Mouse (Mus musculus): ENCODE data around the gene Nanog.
A peak's percentile ranks its signal among the peaks of the same experiment; 100 is the strongest.
"Not testable (repeated sequence)": the region's sequence is repeated elsewhere in the genome, so short reads cannot be mapped to it uniquely, and the experiment has no call there.

Nanog gene

DNA sequence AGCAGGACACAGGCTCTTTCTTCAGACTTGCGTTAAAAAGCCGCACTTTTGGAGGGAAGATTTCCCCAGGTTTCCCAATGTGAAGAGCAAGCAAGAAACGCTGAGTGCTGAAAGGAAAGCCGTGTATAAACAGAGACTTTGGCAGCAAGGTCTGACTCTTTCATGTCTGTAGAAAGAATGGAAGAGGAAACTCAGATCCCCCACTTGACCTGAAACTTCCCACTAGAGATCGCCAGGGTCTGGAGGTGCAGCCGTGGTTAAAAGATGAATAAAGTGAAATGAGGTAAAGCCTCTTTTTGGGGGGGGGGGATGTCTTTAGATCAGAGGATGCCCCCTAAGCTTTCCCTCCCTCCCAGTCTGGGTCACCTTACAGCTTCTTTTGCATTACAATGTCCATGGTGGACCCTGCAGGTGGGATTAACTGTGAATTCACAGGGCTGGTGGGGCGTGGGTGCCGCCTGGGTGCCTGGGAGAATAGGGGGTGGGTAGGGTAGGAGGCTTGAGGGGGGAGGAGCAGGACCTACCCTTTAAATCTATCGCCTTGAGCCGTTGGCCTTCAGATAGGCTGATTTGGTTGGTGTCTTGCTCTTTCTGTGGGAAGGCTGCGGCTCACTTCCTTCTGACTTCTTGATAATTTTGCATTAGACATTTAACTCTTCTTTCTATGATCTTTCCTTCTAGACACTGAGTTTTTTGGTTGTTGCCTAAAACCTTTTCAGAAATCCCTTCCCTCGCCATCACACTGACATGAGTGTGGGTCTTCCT lies at the start of gene Nanog:
Nanog (plus strand) TSS at position 454 of the 765 bp plus-strand sequence.
- no peak for DNase-seq (ENCODE audit: low spot score in 2 of 2)

DNA sequence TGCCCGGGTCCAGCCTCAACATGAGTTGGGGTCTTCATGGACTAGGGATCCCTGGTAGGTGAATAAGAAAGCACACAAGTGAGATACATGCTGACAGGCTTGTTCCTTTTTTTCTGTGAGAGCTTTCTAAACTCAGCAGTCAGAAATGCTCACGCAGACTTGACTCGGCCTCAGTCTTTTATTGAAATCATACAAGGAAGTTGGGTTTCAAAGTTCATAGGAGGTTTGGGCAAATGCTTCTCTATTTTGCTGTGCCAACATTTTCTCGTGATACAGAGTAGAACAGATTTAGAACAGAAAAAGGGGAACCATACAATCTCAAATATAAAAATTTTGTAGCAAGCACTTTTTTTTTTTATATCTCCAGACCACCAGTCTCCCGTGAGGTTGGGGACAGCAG lies 49.7 kb upstream of the Nanog start:
- no peak for DNase-seq (ENCODE audit: low spot score in 2 of 2)

DNA sequence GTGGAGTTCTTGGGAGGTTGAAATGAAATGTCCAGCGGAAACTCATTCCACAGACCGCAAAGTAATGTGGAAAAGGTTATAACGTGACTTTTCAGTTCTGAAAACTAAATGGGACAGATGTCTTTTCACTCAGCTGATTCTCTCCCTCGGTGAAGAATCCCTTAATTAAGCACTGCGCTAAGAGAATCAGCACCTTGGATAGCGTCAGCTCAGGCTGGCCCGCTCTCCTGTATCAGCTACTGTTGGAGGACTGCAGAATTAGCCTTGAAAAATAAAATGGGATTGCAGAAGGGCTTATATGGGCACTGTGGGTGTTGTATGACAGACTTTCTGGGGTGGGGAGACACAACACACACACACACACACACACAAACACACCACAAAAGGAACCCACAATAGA lies 47.7 kb upstream of the Nanog start:
- DNase-seq (ENCODE audit: low spot score in 2 of 2) = no peak

DNA sequence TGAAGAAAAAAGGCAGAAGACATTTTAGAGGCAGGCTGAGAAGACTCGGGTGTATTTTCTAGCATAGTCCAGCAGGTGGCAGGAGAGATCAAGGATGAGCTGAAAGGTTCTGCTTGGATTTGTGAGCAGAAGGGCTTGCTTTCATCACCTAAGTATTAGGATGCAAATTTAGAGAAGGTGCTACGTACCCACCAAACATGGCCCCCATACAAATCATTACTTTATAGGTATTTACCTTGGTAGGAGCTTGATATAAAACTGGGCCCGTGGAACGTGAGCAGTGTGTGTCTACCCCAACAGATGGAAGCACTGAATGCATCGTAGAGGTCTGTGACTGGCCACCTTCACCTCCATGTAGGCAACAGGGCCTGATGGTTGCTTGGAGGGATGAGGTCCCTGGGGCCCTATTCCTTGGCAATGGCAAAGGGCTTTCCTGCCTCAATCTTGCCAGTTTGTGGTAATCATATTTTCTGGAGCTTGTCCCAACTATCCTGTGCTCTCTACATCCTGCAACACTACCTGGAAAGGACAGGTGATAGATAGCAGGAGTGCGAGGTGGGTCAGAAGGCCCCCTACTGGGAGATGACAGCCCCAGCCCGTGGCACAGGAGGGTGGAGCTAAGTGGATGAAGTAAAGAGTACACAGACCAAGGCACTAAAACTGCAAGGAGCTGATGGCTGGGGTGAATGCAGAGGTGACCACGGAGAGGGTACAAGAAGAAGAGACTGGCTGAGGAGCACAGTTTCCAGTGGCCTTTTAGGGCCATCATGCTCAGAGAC lies 46.5 kb upstream of the Nanog start:
- DNase-seq (ENCODE audit: low spot score in 2 of 2) = peak in 1 of 2 experiments; percentile 15

DNA sequence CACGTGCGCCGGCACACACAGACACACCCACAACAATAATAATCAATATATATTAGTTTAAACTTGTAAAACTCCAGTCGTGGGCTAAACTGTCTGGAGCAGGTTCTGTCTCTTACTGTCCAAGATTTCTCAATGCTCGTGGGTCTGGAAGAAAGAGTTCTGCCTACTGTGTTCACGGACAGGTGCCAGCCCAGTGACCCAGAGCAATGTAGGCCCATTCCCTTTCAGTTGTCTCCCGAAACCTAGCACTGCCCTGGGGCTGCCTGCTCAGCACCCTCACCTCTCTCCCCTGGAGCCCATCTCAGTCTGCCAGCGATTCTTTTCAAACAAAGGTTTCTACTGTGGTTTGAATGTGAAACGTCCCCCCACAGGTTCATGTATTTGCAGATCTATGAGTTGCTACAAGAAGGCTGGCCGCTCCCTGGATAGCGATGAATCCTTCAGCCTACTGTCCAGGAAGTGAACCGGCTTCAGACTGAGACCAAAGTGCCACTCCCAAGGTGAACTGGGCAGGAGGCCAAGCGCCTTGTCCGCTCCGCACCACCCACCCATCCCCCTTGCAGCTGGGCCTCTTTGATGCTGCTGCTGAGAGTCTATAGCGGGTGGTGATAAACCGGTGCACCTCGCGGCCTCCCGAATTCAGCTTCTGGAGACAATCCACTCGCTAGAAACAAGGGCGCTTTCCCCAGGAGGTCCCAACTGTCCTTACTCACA lies 44.6 kb upstream of the Nanog start:
- peak in 1 of 2 experiments; percentile 6 for DNase-seq (ENCODE audit: low spot score in 2 of 2)

DNA sequence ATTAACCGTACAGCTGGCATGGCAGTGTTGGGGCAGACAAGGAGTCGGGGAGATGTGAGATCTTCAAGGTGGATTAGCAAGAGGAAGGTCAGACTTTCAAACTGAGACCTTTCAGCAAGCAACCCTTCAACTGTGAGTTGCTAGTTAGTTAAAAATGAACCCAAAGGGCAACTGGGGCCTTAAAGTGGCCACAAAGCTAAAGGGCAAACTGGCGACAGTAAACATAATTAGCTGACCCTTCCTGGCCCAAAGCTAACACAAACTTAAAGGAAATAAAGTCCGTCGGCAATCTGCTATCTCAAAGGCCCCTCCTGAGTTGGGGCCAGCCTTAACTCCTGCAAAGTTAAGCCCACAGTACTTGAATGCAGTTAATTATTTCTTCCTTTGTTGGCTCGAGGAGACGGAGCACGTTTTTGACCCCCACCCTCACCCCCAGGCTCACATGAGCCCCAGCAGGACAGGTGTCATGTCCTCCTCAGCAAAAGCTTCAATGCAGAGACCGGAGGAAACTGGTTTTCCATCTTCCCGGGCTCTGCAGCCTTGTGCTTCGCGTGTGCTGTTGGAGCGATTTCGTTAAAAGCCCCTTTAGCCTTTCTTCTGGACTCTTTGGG lies 43.6 kb upstream of the Nanog start:
- DNase-seq (ENCODE audit: low spot score in 2 of 2) = no peak

DNA sequence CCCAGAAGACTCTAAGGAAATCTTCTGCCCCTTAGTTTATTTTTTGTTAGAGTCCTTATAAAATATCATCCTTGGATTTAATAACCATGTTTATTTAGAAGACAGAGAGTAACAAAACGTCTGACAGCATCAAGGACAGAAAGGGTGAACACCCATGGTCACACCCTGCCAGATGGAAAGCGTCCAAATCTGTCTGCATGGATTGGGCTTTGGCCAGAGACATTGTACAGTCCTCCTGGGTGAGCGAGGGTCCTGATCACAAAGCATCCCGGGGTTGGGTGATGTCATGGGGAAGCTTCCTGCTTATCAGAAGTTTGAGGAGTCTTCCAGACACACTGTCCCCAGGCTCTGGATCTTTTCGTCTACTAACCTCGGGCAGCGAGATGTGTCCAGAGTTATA lies 41.4 kb upstream of the Nanog start:
- DNase-seq (ENCODE audit: low spot score in 2 of 2) = no peak

DNA sequence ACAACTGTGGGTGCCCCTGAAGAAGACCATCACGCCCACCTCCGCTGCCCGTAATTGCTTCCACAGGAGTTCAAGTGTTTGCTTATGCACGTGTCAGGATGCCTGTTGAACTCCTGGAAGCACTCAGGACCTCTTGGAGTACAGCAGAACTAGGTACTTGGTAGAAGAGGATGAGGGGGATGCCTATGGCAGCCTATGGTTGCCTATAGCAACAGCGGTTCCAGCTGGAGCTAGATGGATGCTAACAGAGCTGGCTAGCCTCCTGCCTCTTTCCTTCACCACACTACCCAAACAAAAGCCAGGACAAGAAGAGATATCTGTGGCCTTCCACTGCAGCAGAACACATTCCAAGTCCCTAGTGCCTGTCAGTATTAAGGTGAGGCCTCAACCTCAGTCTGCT lies 39.6 kb upstream of the Nanog start:
- no peak for DNase-seq (ENCODE audit: low spot score in 2 of 2)

DNA sequence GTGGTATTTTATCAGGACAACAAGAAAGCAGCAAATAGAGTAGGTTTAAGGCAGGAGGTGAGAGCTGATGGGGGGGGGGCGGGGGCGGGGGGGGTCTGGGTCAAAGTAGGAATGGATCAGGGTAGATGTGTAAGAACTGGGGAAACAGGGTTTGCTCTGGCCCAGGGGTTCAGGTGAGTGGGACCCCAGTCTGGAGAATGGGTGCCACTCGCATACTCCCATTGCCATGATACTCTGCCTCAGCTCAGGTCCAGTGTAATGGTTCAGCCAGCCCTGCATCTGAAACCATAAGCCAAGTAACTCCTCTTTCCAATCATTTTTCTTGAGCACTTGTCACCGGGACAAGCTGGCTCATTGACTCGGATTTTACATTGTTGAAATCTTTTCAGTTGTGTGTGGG lies 38.5 kb upstream of the Nanog start:
- no peak for DNase-seq (ENCODE audit: low spot score in 2 of 2)

DNA sequence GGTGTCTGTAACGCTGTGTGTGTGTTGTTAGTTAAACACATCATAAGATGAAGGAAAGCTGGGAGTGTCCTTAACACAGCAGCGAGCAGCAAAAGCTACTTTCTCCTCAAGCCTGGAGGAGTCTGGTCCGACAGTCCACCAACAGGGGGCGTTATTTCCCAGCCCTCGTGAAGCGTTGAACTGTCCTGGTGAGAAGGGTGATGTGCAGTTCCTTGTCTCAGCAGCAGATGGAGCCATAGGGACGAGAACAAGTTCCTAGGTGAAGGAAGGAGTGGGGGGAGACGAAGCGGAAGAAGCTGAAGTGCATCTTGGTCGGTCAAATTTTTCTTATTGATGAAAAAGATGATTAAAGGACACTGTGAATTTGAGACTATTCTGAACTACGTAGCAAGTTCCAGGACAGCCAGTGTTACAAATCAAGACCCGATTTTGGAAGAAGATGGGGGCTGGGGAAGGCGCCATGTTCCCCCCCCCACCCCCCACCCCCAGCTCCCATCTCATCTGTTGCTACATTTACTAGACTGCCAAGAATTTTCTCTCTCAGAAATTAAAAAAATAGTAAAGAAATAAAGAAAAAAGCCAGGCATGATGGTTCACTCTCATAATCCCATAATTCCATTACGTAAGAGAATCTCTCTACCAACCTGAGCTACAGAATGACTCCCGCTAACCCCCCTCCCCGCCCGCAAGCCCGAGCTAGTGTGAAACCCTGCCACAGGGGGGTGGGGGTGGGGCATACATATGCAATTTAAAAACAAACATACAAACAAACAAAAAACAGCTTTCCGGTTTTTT lies 37.7 kb upstream of the Nanog start:
- peak; percentile 80 to 88 for DNase-seq (ENCODE audit: low spot score in 2 of 2)

DNA sequence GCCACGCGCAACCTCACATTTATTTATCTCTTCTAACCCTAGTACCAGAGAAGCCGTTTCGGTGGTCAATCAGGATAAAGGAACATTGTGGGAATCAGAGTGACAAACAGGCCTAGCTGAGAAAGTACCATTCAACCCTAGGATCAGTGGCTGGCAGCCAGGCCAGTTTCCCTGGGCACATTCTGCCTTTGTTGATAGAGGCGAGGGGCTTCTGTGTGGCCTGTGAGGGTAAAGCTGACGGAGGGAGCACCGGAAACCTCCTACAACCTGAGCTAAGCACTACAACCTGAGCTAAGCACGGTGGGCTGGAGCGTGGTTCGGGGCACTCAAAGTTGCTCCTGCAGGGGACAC lies 37.1 kb upstream of the Nanog start:
- no peak for DNase-seq (ENCODE audit: low spot score in 2 of 2)

DNA sequence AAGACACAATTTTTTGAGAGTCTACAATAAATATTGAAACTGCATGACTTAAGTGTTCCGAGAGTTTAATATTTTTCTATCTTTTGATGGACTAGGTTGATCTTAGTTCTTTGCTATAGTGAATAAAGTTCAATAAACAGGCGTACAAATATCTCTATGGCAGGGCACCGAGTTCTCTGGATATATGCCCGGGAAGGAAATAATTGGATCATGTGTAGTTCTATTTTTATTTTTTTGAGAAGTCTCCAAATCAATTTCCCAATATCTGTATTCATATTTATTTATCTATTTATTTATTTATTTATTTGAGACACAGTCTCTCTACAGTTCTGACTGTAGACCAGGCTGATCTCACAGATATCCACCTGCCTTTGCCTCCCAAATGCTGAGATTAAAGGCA lies 36.4 kb upstream of the Nanog start:
- DNase-seq (ENCODE audit: low spot score in 2 of 2) = no peak

DNA sequence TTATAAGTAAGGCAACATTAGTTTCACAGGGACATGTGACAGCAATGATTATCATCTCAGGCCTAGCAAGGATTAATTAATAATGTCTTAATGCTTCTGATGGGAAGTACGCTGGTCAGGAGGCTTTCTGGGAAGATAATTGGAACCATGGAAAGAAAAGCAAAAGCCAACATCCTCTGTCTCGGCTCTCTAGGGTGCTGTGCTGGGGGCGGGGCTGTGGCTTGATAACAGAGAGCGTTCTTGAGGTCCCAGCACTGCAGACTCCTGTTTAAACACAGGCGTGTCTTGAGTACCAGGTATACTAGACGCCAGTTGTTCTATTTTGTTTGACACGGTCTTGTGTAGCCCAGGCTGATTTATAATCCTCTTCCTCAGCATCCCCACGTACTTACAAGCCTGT lies 34.5 kb upstream of the Nanog start:
- no peak for DNase-seq (ENCODE audit: low spot score in 2 of 2)

DNA sequence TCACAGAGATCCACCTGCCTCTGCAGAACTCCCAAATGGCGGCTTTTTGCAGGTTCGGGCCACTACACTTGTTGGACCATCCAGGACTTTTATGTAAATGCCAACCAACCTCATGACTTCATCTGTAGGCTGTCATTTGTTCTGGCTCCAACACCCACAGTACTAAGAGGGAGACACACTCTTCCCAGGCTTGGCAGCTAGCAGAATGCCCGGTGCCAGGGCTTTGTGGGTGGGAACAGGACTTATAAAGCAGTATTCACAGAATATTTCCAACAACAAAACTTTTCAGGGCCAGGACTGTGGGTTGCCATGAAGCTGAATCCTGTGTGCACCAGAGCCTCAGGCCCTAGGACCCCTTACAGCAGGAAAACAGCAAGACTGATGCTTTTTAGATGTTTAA lies 24.6 kb upstream of the Nanog start:
- no peak for DNase-seq (ENCODE audit: low spot score in 2 of 2)

DNA sequence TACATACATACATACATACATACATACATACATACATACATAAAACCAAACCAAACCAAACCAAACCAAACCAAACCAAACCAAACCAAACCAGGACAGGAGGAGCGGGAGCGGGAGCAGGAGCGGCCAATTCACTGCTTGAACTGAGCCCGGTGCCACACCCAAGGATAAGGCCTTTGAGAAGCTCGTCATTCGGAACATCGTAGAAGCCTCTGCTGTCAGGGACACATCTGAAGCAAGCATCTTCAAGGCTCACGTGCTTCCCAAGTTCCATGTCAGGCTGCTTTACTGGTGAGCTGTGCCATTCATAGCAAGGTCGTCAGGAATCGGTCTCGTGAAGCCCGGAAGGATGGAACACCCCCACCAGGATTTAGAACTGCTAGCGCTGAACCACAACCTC lies 20.6 kb upstream of the Nanog start:
- no peak for DNase-seq (ENCODE audit: low spot score in 2 of 2)

DNA sequence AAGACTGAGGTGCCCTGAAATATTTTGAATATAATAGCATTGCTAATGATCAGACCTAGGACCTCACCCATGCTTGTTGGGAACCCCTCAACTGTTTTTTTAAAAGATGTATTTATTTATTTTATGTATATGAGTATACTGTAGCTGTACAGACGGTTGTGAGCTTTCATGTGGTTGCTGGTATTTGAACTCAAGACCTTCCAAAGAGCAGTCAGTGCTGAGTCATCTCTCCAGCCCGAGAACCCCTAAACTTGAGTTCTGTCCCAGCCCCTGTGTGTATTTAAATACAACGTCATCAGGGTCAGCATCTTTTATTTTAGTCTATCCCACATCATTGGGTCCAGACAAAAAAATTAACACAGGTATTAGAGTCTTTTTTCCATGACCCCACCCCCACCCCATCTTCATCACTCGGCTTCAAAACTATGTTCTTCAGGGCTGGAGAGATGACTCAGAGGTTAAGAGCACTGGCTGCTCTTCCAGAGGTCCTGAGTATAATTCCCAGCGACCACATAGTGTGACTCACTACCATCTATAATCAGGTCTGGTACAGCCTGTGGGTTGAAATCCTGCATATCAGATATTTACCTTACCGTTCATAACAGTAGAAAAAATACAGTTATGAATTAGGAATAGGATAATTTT lies 17.8 kb upstream of the Nanog start:
- no peak for DNase-seq (ENCODE audit: low spot score in 2 of 2)

DNA sequence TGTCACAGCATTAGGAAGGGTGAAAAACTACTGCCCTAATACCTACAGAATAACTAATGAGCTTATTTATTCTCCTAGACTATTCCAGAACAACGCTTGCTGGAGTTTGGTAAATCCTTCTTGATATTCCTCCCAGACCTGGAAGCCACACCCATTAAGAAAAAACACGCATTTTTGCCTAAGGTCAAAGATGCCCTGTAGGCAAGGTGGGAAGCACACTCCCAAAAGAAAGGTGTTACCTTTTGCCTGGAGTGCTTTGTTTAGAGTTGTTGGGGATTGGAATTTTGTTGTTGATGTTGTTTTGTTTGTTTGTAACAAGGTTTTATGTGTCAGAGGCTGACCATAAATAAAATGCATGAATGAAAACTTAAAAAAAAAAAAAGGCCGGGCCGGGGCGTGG lies 17.2 kb upstream of the Nanog start:
- DNase-seq (ENCODE audit: low spot score in 2 of 2) = no peak

DNA sequence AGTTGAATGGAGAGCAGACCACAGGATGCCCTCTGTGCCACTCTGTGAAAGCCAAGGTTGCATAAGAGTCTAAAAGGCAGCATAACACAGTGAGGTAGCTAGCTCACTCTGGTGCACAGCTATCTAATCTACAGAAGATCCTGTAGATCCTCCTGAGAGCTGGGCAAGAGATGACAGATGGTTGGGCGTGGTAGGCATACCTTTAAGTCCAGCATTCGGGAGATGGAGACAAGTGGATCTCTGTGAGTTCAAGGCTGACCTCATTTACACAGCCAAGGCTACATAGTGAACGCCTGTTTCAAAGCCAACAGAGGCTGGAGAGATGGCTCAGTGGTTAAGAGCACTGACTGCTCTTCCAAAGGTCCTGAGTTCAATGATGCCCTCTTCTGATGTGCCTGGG lies 11.9 kb upstream of the Nanog start:
- DNase-seq (ENCODE audit: low spot score in 2 of 2) = no peak

DNA sequence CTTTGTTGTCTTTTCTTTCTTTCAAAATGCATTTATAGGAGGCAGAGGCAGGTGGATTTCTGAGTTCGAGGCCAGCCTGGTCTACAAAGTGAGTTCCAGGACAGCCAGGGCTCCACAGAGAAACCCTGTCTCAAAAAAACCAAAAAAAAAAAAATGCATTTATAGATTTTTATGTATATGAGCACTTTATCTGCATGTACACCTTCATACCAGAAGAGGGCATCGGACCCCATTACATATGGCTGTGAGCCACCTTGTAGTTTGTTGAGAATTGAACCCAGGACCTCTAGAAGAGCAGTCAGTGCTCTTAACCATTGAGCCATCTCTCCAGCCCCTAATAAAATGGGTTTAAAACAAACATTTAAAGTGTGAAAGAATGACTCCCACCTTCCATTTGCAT lies 7.7 kb upstream of the Nanog start:
- not testable (repeated sequence) for DNase-seq (ENCODE audit: low spot score in 2 of 2)

DNA sequence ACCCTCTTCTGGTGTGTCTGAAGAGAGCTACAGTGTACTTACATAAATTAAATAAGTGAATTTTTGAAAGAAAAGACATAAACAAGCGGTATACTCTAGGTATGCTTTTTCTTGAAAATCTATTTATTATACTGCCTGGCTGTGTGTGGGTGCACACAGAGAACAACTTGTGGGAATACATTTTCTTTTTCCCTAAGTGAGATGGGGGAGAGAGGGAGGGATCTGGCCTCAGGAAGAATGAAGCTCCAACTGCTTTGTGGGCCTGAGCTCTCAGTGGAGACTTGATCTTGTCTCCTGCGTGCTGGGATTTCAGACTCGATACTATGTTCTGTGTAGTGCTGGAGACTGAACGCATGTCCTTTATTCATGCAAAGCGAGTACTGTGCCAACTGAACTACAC lies 5.5 kb upstream of the Nanog start:
- no peak for DNase-seq (ENCODE audit: low spot score in 2 of 2)
